Mouse (Mus musculus): ENCODE measurements around the gene Slfnl1. TPM values are rescaled to one million over a fixed set of nuclear protein-coding genes. Genes with fewer than 3 reads are reported as not detected.

Slfnl1 gene
- not detected for polyA plus RNA-seq (2014; fragmentation: Illumina TruSeq; extraction: RNeasy Lipid Tissue Mini Kit (QIAGEN cat#74804); ENCODE audit: low read depth, low replicate concordance)

DNA sequence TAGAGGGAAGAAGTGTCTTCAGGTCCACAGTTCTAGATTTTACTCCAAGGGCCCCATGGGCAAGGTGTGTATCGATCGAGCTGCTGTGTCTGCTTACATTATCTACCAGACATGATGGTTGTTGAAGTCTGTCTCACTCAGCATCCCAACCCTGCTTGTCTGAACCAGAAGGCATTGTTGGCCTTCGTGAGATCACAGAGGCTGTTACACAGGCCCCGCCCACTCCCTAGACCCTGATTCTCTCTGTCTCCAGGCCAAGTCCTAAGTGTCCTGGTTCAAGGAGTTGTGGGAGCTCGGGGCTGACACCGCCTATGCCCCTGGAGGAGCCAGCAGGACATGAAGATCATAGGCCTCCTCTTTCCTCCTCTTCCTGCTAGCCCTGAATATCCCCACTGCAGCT is at the start of gene Slfnl1:
Slfnl1 (plus strand) TSS at position 246 of the 400 bp plus-strand sequence.

DNA sequence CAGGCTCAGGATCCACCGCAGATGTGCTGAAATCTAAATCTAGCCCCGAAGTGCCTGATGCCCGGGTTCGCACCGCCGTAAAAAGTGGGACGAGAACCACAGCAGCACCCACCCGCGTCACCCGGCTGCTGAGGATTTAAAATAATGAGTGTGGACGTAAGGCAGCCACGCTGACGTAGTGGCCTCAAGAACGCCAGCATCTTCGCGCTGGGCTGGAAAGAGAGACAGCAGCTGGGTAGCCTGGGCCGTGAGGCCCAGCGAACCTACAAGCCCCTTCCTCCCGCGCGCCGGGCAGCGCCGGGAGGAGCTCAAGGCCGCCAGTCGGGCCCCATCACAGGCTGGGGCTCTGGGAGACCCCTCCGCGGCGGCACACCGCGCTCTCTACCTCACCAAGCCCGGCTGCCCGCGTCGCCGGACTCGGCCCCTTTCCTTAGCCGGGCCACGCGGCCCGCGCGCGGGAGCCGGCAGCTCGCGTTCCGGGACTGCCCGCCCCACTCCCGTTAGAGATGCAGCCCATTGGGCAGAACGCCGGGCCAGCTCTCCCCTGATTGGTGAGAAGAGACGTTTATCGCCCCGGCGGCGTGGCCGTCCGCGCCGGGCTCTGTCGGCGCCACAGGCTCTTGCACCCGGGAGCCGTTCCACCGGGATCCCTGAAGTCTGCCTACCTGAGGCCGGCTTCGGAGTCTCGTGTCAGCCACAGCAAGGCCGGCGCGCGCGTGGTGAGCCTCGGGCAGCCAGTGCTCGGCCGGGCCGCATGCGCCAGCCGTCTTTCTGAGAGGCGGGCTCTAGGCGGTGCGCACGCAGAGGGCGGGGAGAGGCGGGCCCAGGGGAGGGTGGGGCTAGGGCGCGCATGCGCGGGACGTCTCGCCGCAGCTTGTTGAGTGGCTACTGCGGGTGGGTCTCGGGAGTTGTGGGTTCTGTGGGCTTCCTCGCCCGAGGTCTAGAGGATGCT is 37.7 kb downstream of the Slfnl1 start, which contains the start of gene Ctps:
Ctps (minus strand) TSS at position 791 of the 952 bp plus-strand sequence.

Other genes starting within 250 kb of the Slfnl1 start
- not detected for gene Foxo6, start 244.9 kb upstream of the Slfnl1 start, polyA plus RNA-seq (2014; fragmentation: Illumina TruSeq; extraction: RNeasy Lipid Tissue Mini Kit (QIAGEN cat#74804); ENCODE audit: low read depth, low replicate concordance)
- gene Scmh1, start 127.0 kb upstream of the Slfnl1 start, polyA plus RNA-seq (2014; fragmentation: Illumina TruSeq; extraction: RNeasy Lipid Tissue Mini Kit (QIAGEN cat#74804); ENCODE audit: low read depth, low replicate concordance): 4.3 TPM
- gene Ctps, start 38.0 kb downstream of the Slfnl1 start, polyA plus RNA-seq (2014; fragmentation: Illumina TruSeq; extraction: RNeasy Lipid Tissue Mini Kit (QIAGEN cat#74804); ENCODE audit: low read depth, low replicate concordance): 3.1 TPM
- gene Gm8439, start 56.5 kb downstream of the Slfnl1 start, polyA plus RNA-seq (2014; fragmentation: Illumina TruSeq; extraction: RNeasy Lipid Tissue Mini Kit (QIAGEN cat#74804); ENCODE audit: low read depth, low replicate concordance): not detected
- not detected for gene Cited4, start 134.3 kb downstream of the Slfnl1 start, polyA plus RNA-seq (2014; fragmentation: Illumina TruSeq; extraction: RNeasy Lipid Tissue Mini Kit (QIAGEN cat#74804); ENCODE audit: low read depth, low replicate concordance)
- not detected for gene Kcnq4, start 216.4 kb downstream of the Slfnl1 start, polyA plus RNA-seq (2014; fragmentation: Illumina TruSeq; extraction: RNeasy Lipid Tissue Mini Kit (QIAGEN cat#74804); ENCODE audit: low read depth, low replicate concordance)